Mouse (Mus musculus): ENCODE data around the gene 1700113H08Rik.
A peak's percentile ranks its signal among the peaks of the same experiment; 100 is the strongest.

1700113H08Rik gene

GRCm38 (mm10) chr10:87057500-87058250 is at the start of gene 1700113H08Rik:
1700113H08Rik (plus strand) TSS chr10:87058045.
- no peak for DNase-seq (ENCODE audit: low spot score)

DNA sequence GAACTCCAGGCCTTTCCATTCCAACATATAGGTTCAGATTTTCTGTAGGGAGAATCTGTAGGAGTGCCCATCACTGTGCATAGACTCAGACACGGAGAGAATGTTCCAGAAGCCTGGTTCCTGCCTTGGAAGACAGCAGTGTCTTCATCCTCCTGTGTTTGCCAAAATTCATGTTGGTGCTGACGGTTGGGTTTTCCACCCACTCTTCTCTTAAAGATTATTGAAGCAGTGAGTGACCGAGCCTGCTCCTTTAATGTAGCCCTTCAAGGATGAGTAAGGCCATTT is 49.7 kb upstream of the 1700113H08Rik start:
- DNase-seq (ENCODE audit: low spot score): no peak

DNA sequence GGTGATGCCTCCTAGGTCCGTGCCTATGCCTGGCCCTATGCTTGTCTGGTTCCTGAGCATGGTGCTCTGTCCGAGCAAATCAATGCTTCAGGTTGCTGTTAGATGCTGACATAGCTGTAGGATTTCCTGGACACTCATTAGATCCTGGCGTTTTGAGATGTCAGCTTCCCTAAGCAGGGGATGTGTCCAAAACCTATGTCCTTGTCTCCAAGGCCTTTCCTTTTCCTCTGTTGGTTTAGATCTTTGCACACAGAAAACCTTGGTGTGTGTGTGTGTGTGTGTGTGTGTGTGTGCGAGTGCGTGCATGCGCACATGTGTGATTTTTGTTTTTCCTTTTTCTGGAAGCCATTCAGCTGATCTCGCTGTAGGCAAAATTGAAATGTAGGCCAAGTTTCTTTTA is 45.8 kb upstream of the 1700113H08Rik start:
- no peak for DNase-seq (ENCODE audit: low spot score)

DNA sequence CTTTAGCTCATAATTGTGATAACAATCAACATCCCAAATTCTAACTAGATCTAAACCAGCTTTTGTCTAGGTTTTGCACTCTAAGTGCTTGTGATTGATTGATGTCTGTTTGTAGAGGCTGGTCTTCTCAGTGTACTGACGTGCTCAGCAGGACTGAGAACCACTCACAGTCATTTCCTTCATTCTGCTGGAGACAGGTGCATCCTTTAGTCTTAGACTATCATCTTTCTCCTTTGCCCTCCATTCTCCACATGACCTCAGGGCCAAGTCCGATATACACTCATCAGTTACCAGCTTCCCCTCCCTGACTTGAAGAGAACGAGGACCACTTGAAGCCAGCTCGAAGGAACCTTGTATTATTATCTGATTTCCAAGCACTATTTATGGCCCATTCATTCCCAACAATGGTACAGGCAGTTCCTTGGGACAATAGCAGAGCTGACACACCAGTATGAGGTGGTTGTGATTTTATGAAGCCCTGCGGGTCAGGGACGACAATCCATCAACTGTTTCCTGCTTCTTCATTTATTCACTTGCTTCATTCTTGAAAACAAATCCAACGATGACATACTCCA is 43.4 kb upstream of the 1700113H08Rik start:
- no peak for DNase-seq (ENCODE audit: low spot score)

GRCm38 (mm10) chr10:87015403-87015802 is 42.4 kb upstream of the 1700113H08Rik start:
- DNase-seq (ENCODE audit: low spot score): no peak

DNA sequence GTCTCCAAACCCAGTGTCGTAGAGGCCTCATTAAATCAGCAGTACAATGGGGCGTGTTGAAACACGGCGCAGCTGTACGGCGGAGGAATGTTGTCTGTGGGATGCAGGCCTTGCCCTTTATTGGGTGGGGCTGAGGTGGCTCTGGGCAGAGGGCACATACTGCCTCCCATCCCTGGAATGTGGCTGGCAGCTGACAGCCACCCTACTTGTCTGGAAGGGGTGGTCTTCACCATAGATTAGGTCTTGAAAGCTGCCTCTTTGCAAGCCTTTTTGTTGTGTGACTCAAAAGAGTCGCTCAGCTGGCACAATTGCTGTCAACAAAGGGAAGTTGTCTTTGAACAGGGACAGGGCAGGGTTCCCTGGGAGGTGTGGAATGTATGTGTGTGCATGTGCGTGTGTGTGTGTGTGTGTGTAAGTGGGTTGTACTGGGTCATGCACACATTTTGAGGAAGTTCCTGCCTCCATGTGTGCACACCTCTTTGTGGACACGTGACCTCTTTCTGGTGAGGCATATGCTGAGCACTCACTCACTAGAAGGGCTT is 41.6 kb upstream of the 1700113H08Rik start:
- DNase-seq (ENCODE audit: low spot score): no peak

DNA sequence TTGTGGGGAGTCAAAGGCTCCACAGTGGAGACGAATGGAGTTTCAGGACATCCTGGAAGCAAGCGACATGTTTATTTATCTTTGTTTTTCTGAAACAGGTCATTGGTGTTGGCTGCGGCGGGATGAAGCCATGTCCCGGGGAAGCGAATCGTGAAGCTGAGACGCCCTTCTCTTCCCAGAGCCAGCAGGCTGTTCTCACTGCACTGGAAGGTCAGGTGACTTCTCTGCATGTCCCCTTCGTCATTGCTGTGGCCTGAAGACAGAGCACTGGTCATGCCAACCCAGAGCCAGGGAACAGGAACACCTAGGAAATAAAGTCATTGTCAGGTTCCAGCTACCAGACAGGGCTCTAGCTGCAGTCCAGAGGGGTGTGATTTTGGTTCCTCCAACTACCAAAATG is 39.0 kb upstream of the 1700113H08Rik start:
- DNase-seq (ENCODE audit: low spot score): no peak

- no peak for DNase-seq (ENCODE audit: low spot score)
Observed at GRCm38 (mm10) chr10:87020711-87021110, 37.1 kb upstream of the 1700113H08Rik start.

- DNase-seq (ENCODE audit: low spot score): peak; percentile 47
Observed at GRCm38 (mm10) chr10:87024884-87025283, 33.0 kb upstream of the 1700113H08Rik start.

GRCm38 (mm10) chr10:87032768-87033167 is 25.1 kb upstream of the 1700113H08Rik start:
- no peak for DNase-seq (ENCODE audit: low spot score)

GRCm38 (mm10) chr10:87035866-87036265 is 22.0 kb upstream of the 1700113H08Rik start:
- no peak for DNase-seq (ENCODE audit: low spot score)

DNA sequence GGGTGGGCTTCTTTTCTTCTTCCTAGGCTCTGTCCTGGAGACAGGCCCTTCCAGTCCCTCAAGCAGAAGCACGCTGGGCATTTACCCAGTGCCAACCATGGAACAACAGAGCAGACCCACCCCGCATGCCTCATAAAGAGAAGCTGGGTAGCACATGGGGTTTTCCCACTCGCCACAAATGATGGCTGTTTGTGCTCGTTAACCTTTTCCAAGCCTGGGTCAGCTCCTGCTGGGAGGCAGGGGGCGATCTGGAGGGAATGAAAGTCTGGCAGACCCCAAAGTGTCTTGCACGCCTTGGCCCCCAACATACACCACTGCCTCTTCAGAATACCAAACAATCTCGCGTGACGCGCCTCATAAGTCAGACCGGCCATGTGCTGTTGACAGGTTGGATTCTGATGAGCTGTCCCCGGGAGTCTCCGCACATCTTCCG is 21.6 kb upstream of the 1700113H08Rik start:
- no peak for DNase-seq (ENCODE audit: low spot score)

- no peak for DNase-seq (ENCODE audit: low spot score)
Observed at GRCm38 (mm10) chr10:87037062-87037461, 20.8 kb upstream of the 1700113H08Rik start.

DNA sequence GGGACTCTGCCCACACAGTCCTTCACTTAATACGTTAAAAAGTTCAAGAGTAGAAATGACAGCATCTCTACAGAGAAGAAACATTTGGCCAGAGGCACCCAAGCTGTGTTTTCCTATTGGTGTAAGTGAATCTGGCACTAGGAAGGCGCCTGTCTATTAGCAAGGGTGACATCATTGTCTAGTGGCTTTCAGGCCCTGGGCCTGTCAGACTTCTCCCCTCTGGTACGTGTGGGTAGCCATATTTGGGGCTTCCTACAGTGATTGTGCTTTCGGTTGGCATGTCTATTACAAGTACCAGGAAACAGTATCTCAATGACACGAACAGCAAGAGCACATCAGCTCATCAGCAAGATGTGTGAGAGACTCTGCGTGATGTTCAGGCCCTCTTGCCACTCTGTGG is 18.5 kb upstream of the 1700113H08Rik start:
- DNase-seq (ENCODE audit: low spot score): no peak

- no peak for DNase-seq (ENCODE audit: low spot score)
Observed at GRCm38 (mm10) chr10:87039800-87040199, 18.0 kb upstream of the 1700113H08Rik start.

DNA sequence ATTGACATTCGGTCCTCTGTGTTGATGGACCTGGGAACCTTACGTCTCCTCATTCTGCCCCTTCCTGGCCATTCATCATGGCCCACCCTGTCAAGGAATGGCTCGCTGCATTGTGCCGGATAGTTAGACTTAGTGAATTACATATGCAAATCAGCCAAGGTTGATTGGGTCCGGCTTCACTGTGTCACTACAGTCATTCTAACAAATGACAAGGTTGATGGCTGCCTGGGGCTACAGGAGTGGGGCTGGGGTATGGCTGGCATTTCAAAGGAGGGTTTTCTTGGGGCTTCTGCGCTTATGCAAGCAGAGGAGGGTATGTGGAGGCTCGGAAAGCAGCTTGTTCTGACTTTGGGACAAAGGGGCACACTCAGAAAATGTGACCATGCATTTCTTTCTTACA is 16.6 kb upstream of the 1700113H08Rik start:
- DNase-seq (ENCODE audit: low spot score): no peak

DNA sequence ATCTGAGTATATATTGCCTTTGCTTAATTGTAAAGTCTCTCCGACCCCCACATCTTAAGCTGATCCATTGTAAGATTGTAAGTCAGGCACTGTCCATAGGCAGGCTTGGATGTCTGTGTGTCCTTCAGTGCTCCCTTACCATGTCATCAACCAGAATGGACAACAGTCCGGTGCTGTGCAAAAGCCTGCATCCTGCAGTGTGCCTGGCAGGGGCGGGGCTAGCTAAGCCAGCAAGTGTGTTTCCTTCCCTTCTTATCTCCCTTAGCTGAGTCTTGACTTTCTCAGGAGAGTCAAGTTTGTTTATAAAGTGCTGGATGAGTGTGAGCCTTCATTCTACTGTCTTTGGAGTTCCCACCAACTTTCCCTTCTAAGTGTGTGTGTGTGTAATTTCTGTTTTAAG is 12.6 kb upstream of the 1700113H08Rik start:
- DNase-seq (ENCODE audit: low spot score): no peak

DNA sequence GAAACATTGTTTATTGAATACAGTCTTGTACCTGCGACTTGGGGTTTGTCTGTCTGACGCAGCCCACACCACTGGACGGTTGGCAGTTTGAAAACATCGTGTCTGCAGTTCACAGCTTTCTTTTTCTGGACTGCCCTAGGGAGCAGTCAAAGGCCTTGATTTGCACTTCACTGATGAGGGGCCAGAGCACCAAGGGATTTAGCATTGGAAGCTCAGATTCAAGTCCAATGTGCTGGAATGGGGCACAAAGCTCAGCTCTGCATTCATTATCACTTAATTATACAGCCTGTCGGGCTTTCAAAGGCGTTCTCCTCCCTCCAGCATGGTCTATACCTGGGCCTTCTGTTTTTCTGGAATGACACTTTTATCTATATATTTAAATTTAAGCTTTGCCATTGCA is 11.4 kb upstream of the 1700113H08Rik start:
- no peak for DNase-seq (ENCODE audit: low spot score)

DNA sequence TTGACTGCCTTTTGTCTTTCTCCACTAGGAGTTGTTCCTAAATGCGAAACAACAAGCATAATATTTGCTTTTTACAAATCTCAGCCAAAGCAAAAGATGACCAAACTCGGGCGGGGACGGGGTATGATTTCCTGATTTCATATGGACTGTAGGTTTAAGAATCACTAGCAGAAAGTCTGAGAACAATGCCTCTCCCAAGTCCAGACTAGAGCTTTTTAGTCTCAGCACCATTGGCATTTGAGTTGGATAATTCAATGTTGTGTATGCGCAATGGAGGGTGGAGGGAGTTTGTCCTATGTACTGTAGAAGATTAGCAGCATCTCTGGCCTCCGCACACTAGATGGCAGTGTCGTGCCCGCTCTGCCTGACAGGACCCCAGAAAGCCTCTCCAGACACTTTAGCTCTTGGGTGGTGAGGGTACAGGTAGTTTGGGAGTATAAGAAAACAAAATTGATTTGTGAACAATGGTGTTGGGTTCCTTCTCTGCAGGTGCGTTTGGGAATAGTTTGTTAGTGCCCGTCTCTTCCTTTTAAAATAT is 10.8 kb upstream of the 1700113H08Rik start:
- no peak for DNase-seq (ENCODE audit: low spot score)

- DNase-seq (ENCODE audit: low spot score): no peak
Observed at GRCm38 (mm10) chr10:87049179-87049578, 8.7 kb upstream of the 1700113H08Rik start.

DNA sequence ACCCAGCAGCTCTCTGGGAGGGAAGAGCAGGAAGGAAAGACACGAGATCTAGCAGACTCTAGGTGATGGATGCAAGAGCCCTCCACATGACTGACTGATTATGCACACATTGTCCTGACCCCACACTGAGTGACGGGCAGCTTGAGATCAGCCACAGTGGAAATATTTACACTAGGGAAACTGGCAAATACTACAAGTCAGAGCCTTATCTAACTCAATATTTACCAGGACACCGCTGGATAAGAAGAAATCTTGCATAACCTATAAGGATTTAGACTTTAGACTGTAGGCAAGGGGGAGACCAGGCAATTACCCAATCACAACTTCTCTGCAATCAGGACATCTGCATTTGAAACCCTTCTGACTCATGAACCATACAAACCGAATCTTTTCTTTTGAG is 6.1 kb upstream of the 1700113H08Rik start:
- DNase-seq (ENCODE audit: low spot score): no peak

- DNase-seq (ENCODE audit: low spot score): no peak
Observed at GRCm38 (mm10) chr10:87058251-87058925, 543 bp downstream of the 1700113H08Rik start.

DNA sequence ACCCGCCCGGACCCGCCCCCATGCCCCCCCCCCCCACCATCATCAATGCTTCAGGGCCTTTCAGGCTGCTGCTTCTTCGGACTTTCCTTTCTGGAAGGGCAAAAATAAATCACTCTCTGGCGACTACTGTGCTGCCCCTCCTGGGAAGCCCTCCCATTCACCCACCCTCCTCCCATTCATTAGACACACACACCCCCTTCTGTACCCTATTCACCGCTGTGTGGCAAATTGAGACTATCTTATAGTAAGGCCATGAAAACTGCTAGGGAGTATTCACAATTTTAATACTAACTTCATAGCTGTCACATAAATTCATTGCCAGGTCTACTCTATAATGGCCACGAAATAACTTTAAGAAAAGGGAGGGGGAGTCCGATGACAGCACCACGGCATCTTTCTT is 1.1 kb downstream of the 1700113H08Rik start:
- DNase-seq (ENCODE audit: low spot score): no peak

Measured in urinary bladder, postnatal 10 days (tissue).